Mouse (Mus musculus) MEL (cell line): ENCODE measurements around the gene Cabp2. TPM values are rescaled to one million over a fixed set of nuclear protein-coding genes. Genes with fewer than 3 reads are reported as not detected.
A peak's percentile ranks its signal among the peaks of the same experiment; 100 is the strongest.
"Not testable (repeated sequence)": the region's sequence is repeated elsewhere in the genome, so short reads cannot be mapped to it uniquely, and the experiment has no call there.

ENCODE experiments used
- DNase-seq: peaks from one replicate; pipeline ENCODE4 v3.0.0; 2011; ENCODE audit warnings: low read depth, low spot score
- H3K27ac ChIP-seq: 2 replicates; pipeline ENCODE4 v1.5.1; 2012; ENCODE audit warnings: low read depth, mild to moderate bottlenecking, control low read depth, low read length, moderate library complexity; ENCODE audit not compliant: control insufficient read depth
- H3K27me3 ChIP-seq, 2 experiments: fragments of 150-350 bp in 1 of 2; sonication (generic) in 1 of 2; 2 replicates each; pipeline ENCODE4 v1.6.1; 2012; ENCODE audit warnings: low read length in 2 of 2, mild to moderate bottlenecking in 2 of 2, improper control_type of control experiment in 1 of 2, moderate library complexity in 1 of 2; ENCODE audit not compliant: insufficient read depth in 2 of 2, control insufficient read depth in 1 of 2
- H3K36me3 ChIP-seq, 2 experiments: 2 replicates each; pipeline ENCODE4 v1.6.1; 2012 to 2014; ENCODE audit warnings: low read length in 2 of 2, improper control_type of control experiment in 1 of 2, inconsistent platforms in 1 of 2, mild to moderate bottlenecking in 1 of 2; ENCODE audit not compliant: insufficient read depth in 2 of 2, control insufficient read depth in 1 of 2
- H3K4me1 ChIP-seq, 2 experiments: fragments of 150-350 bp in 1 of 2; sonication (generic) in 1 of 2; 2 replicates each; pipeline ENCODE4 v1.6.1; 2012; ENCODE audit warnings: low read length in 2 of 2, improper control_type of control experiment in 1 of 2, mild to moderate bottlenecking in 1 of 2; ENCODE audit not compliant: insufficient read depth in 2 of 2, control insufficient read depth in 1 of 2
- H3K4me3 ChIP-seq, 2 experiments: fragments of 150-350 bp in 1 of 2; sonication (generic) in 1 of 2; 2 replicates each; pipeline ENCODE4 v1.5.1; 2012; ENCODE audit warnings: low read depth in 2 of 2, low read length in 2 of 2, mild to moderate bottlenecking in 2 of 2, moderate library complexity in 2 of 2, control low read depth in 1 of 2, improper control_type of control experiment in 1 of 2; ENCODE audit not compliant: control insufficient read depth in 1 of 2, insufficient read depth in 1 of 2
- H3K79me2 ChIP-seq: 2 replicates; pipeline ENCODE4 v1.6.1; 2012; ENCODE audit warnings: mild to moderate bottlenecking, low read length, moderate library complexity; ENCODE audit not compliant: control insufficient read depth, poor library complexity, insufficient read depth
- H3K9ac ChIP-seq: 2 replicates; pipeline ENCODE4 v1.6.1; 2012; ENCODE audit warnings: low read depth, mild to moderate bottlenecking, control low read depth, low read length, moderate library complexity; ENCODE audit not compliant: control insufficient read depth, poor library complexity, severe bottlenecking
- H3K9me3 ChIP-seq: fragments of 150-350 bp; sonication (generic); replicated peaks from 2 replicates; pipeline ENCODE4 v1.6.1; 2012; ENCODE audit warnings: mild to moderate bottlenecking, low read length, improper control_type of control experiment, moderate library complexity; ENCODE audit not compliant: insufficient read depth
- BHLHE40 ChIP-seq: IDR thresholded peaks from 2 replicates; pipeline ENCODE4 v1.6.1; 2012; ENCODE audit warnings: low read depth, mild to moderate bottlenecking, inconsistent platforms, low read length, improper control_type of control experiment, borderline replicate concordance
- CHD1 ChIP-seq: IDR thresholded peaks from 2 replicates; pipeline ENCODE4 v1.6.1; 2012; ENCODE audit warnings: low read depth, mild to moderate bottlenecking, inconsistent platforms, low read length, improper control_type of control experiment
- CHD2 ChIP-seq: IDR thresholded peaks from 2 replicates; pipeline ENCODE4 v1.6.1; 2011; ENCODE audit warnings: low read length, improper control_type of control experiment
- CTCF ChIP-seq, 3 experiments: IDR thresholded peaks in 2 of 3; conservative IDR thresholded peaks in 1 of 3; 2 replicates each; pipeline ENCODE4 v1.5.1; 2011 to 2012; ENCODE audit warnings: low read length in 3 of 3, low read depth in 2 of 3, mild to moderate bottlenecking in 2 of 3, improper control_type of control experiment in 1 of 3, inconsistent platforms in 1 of 3, mixed read lengths in 1 of 3, moderate library complexity in 1 of 3; ENCODE audit not compliant: control insufficient read depth in 1 of 3, insufficient read depth in 1 of 3, poor library complexity in 1 of 3, severe bottlenecking in 1 of 3
- EP300 ChIP-seq, 2 experiments: IDR thresholded peaks; 2 replicates each; pipeline ENCODE4 v1.6.1; 2011; ENCODE audit warnings: improper control_type of control experiment in 2 of 2, low read length in 2 of 2, low read depth in 1 of 2, mild to moderate bottlenecking in 1 of 2
- KAT2A ChIP-seq: conservative IDR thresholded peaks from 2 replicates; pipeline ENCODE4 v1.6.1; 2012; ENCODE audit warnings: low read depth, low read length, improper control_type of control experiment, inconsistent platforms
- MAFK ChIP-seq: IDR thresholded peaks from 2 replicates; pipeline ENCODE4 v1.6.1; 2011; ENCODE audit warnings: low read depth, mild to moderate bottlenecking, low read length, improper control_type of control experiment, borderline replicate concordance
- MXI1 ChIP-seq: IDR thresholded peaks from 2 replicates; pipeline ENCODE4 v1.6.1; 2011; ENCODE audit warnings: mild to moderate bottlenecking, low read depth, low read length, improper control_type of control experiment
- MYC ChIP-seq: IDR thresholded peaks from 2 replicates; pipeline ENCODE4 v1.6.1; 2011; ENCODE audit warnings: low read depth, mild to moderate bottlenecking, low read length, improper control_type of control experiment, moderate library complexity
- NRF1 ChIP-seq: IDR thresholded peaks from 2 replicates; pipeline ENCODE4 v1.6.1; 2014; ENCODE audit warnings: low read depth, mild to moderate bottlenecking, inconsistent platforms, low read length, improper control_type of control experiment, moderate library complexity; ENCODE audit not compliant: poor library complexity, insufficient read depth, severe bottlenecking
- SMC3 ChIP-seq: IDR thresholded peaks from 2 replicates; pipeline ENCODE4 v1.6.1; 2011; ENCODE audit warnings: low read depth, low read length, improper control_type of control experiment
- TCF12 ChIP-seq: IDR thresholded peaks from 2 replicates; pipeline ENCODE4 v1.6.1; 2014; ENCODE audit warnings: low read depth, mild to moderate bottlenecking, inconsistent platforms, low read length, improper control_type of control experiment, moderate library complexity
- USF1 ChIP-seq: IDR thresholded peaks from 2 replicates; pipeline ENCODE4 v1.6.1; 2014; ENCODE audit warnings: low read depth, mild to moderate bottlenecking, inconsistent platforms, low read length, improper control_type of control experiment, moderate library complexity
- USF2 ChIP-seq, 2 experiments: IDR thresholded peaks; 2 replicates each; pipeline ENCODE4 v1.6.1; 2011 to 2012; ENCODE audit warnings: improper control_type of control experiment in 2 of 2, low read length in 2 of 2, borderline replicate concordance in 1 of 2, inconsistent platforms in 1 of 2, low read depth in 1 of 2, mild to moderate bottlenecking in 1 of 2; ENCODE audit not compliant: insufficient read depth in 1 of 2
- ZMIZ1 ChIP-seq: IDR thresholded peaks from 2 replicates; pipeline ENCODE4 v1.6.1; 2012; ENCODE audit warnings: low read depth, mild to moderate bottlenecking, inconsistent platforms, low read length, improper control_type of control experiment, moderate library complexity
- polyA plus RNA-seq, 2 experiments: library from polyadenylated mRNA; stranded (reverse) in 1 of 2; unstranded in 1 of 2; fragments of >175 nt in 1 of 2; fragments of >200 nt in 1 of 2; gene quantifications; 2 replicates each; pipeline versions ENCODE4 v1.2.1 to v1.2.4; 2012; ENCODE audit warnings: low replicate concordance in 2 of 2, low read depth in 1 of 2; ENCODE audit not compliant: insufficient read length in 2 of 2, insufficient read depth in 1 of 2, missing spikeins in 1 of 2
- total RNA-seq: library from RNA; depleted of rRNA; stranded (reverse); fragments of 300-350 nt; gene quantifications from 2 replicates; pipeline ENCODE4 v1.2.3, GENCODE M21; 2012

Gene Cabp2
- total and polyA plus RNA-seq, 3 experiments: 0.14 TPM; not detected in 2

DNA sequence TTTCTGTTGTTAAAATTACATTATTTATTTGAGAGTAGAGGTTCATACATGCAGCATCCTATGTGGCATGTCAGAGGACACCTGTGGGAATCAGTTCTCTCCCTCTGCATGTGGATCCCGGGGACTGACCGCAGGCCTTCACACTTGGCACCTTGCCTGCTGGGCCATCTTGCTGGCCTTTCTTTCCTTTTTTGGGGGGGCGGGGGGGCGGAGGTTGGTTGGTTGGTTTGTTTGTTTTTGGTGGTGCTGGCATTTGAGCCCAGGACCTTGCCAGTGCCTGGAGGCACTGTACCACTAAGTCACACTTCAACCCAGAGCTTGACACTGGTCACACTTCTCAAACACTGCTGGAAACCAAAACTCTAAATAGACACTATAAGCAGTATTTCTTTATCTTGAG is 53.0 kb downstream of the Cabp2 start:
- H3K36me3 ChIP-seq: no peaks in the 10 kb centered on the region; a peak in 1 of 4 replicates
- no peaks in the 10 kb centered on the region for H3K27me3 ChIP-seq

GRCm38 (mm10) chr19:4135229-4135962 is 54.0 kb downstream of the Cabp2 start:
- not testable (repeated sequence) for H3K36me3 ChIP-seq, H3K9ac ChIP-seq

More for the DNA sequence above, 53.0 kb downstream of the Cabp2 start:
- DNase-seq: no peak
- no peak overlapping the region for H3K27ac ChIP-seq
- H3K4me3 ChIP-seq: no peak overlapping the region
- no peaks in the 10 kb centered on the region for H3K9me3 ChIP-seq
- TF ChIP-seq MXI1 (no peak), CHD2 (no peak), EP300 (IDR thresholded peaks at IDR 0.05; ENCODE audit: low read depth in 1 of 2, low read length in 2 of 2) (no peak), BHLHE40 (no peak), TCF12 (no peak), USF2 (IDR thresholded peaks at IDR 0.05; ENCODE audit: borderline replicate concordance in 1 of 2, insufficient read depth in 1 of 2, low read depth in 1 of 2, low read length in 2 of 2) (no peak), USF1 (no peak), NRF1 (no peak), KAT2A (no peak), MAFK (no peak), MYC (no peak), ZMIZ1 (no peak), CHD1 (no peak)
- no peak overlapping the region for H3K9ac ChIP-seq
- H3K4me1 ChIP-seq: no peaks in the 10 kb centered on the region
- no peaks in the 10 kb centered on the region for H3K79me2 ChIP-seq

GRCm38 (mm10) chr19:4135963-4136345 is 54.6 kb downstream of the Cabp2 start:
- Histone ChIP-seq H3K4me3 (peak overlapping the region in 1 of 2 experiments; percentile 25; a peak in 1 of 4 replicates), H3K9ac (0 out of 2 replicates have a peak overlapping the region, but pooled peaks have one; percentile 4)
- H3K9me3 ChIP-seq, H3K4me1 ChIP-seq, H3K79me2 ChIP-seq, H3K27me3 ChIP-seq, H3K36me3 ChIP-seq, H3K27ac ChIP-seq: not testable (repeated sequence)
- peak; percentile 52 for TF ChIP-seq SMC3
- peak in 2 of 3 experiments; percentile 49 to 57; a peak in 4 of 6 replicates for TF ChIP-seq CTCF (IDR thresholded peaks at IDR 0.05 in 2 of 3, conservative IDR thresholded peaks at IDR 0.05 in 1 of 3; ENCODE audit: control insufficient read depth in 1 of 3, insufficient read depth in 1 of 3, low read depth in 2 of 3, low read length in 3 of 3, poor library complexity in 1 of 3, severe bottlenecking in 1 of 3)
- peak; percentile 38 for DNase-seq

More at GRCm38 (mm10) chr19:4135229-4135962, 54.0 kb downstream of the Cabp2 start:
- DNase-seq, H3K27me3 ChIP-seq, H3K4me3 ChIP-seq, H3K4me1 ChIP-seq, H3K9me3 ChIP-seq, H3K27ac ChIP-seq, H3K79me2 ChIP-seq: not testable (repeated sequence)
